Mouse (Mus musculus): ENCODE results near the gene Trim27. TPM values are rescaled to one million over a fixed set of nuclear protein-coding genes. Genes with fewer than 3 reads are reported as not detected.

Gene Trim27
- polyA plus RNA-seq, 1 experiment from 2014 or later: 36.7 TPM

GRCm38 (mm10) chr13:21159475-21159819 is 19.8 kb upstream of the Trim27 start:
- H3K4me1 ChIP-seq (ENCODE audit: insufficient read depth): peaks cover 10% of the 10 kb centered on the region
- no peak overlapping the region for H3K27ac ChIP-seq (ENCODE audit: low read depth)
- peak overlapping the region; percentile 90 for H3K4me2 ChIP-seq (ENCODE audit: low read depth, low read length)
- no peaks in the 10 kb centered on the region for H3K9me3 ChIP-seq (ENCODE audit: low read length)
- peak overlapping the region; percentile 61 for H3K4me3 ChIP-seq (ENCODE audit: low read depth, low read length)
- TF ChIP-seq EP300 (IDR thresholded peaks at IDR 0.05; ENCODE audit: low read depth) (no peak), CTCF (IDR thresholded peaks at IDR 0.05; ENCODE audit: low read depth) (no peak)
- WGBS (ENCODE audit: insufficient replicate concordance): under 1% methylated on average over 15 of the region's 15 CpGs
- H3K36me3 ChIP-seq (replicated peaks; ENCODE audit: insufficient read depth, low read length): no peaks in the 10 kb centered on the region
- DNase-seq (peak; percentile 29), ATAC-seq (no peak)
- peak overlapping the region; percentile 52 for H3K9ac ChIP-seq (replicated peaks)
- peaks cover 9% of the 10 kb centered on the region for H3K27me3 ChIP-seq (ENCODE audit: insufficient read depth, low read length)

- DNase-seq (no peak), ATAC-seq (no peak)
- Histone ChIP-seq H3K4me1 (ENCODE audit: insufficient read depth) (peaks cover 10% of the 10 kb centered on the region), H3K9ac (replicated peaks) (peak overlapping the region; percentile 52), H3K9me3 (ENCODE audit: low read length) (no peaks in the 10 kb centered on the region), H3K36me3 (replicated peaks; ENCODE audit: insufficient read depth, low read length) (no peaks in the 10 kb centered on the region), H3K4me2 (ENCODE audit: low read depth, low read length) (peak overlapping the region; percentile 90), H3K27me3 (ENCODE audit: insufficient read depth, low read length) (peaks cover 9% of the 10 kb centered on the region), H3K27ac (ENCODE audit: low read depth) (no peak overlapping the region), H3K4me3 (ENCODE audit: low read depth, low read length) (peak overlapping the region; percentile 61)
- under 1% methylated on average over 16 of the region's 16 CpGs for WGBS (ENCODE audit: insufficient replicate concordance)
- no peak for TF ChIP-seq EP300 (IDR thresholded peaks at IDR 0.05; ENCODE audit: low read depth)
- no peak for TF ChIP-seq CTCF (IDR thresholded peaks at IDR 0.05; ENCODE audit: low read depth)
Measured at GRCm38 (mm10) chr13:21160041-21160511, 19.2 kb upstream of the Trim27 start.

- no peaks in the 10 kb centered on the region for H3K9me3 ChIP-seq (ENCODE audit: low read length)
- peak; percentile 39; the same call in 1 of the 2 replicates for TF ChIP-seq EP300 (IDR thresholded peaks at IDR 0.05; ENCODE audit: low read depth)
- no peak for TF ChIP-seq CTCF (IDR thresholded peaks at IDR 0.05; ENCODE audit: low read depth)
- WGBS (ENCODE audit: insufficient replicate concordance): under 1% methylated on average over 32 of the region's 32 CpGs
- H3K27me3 ChIP-seq (ENCODE audit: insufficient read depth, low read length): peaks cover 9% of the 10 kb centered on the region
- H3K4me2 ChIP-seq (ENCODE audit: low read depth, low read length): peak overlapping the region; percentile 90
- ATAC-seq (peak; percentile 88), DNase-seq (peak; percentile 93)
- H3K9ac ChIP-seq (replicated peaks): peak overlapping the region; percentile 52; the same call in 1 of the 2 replicates
- peaks cover 10% of the 10 kb centered on the region for H3K4me1 ChIP-seq (ENCODE audit: insufficient read depth)
- no peak overlapping the region for H3K27ac ChIP-seq (ENCODE audit: low read depth)
- peak overlapping the region; percentile 61 for H3K4me3 ChIP-seq (ENCODE audit: low read depth, low read length)
- H3K36me3 ChIP-seq (replicated peaks; ENCODE audit: insufficient read depth, low read length): no peaks in the 10 kb centered on the region
Measured at GRCm38 (mm10) chr13:21160657-21161590, 18.3 kb upstream of the Trim27 start.

- Histone ChIP-seq H3K27me3 (ENCODE audit: insufficient read depth, low read length) (peaks cover 9% of the 10 kb centered on the region), H3K4me2 (ENCODE audit: low read depth, low read length) (peak overlapping the region; percentile 90), H3K9ac (replicated peaks) (no peak overlapping the region), H3K27ac (ENCODE audit: low read depth) (no peak overlapping the region), H3K4me1 (ENCODE audit: insufficient read depth) (peaks cover 10% of the 10 kb centered on the region), H3K4me3 (ENCODE audit: low read depth, low read length) (peak overlapping the region; percentile 61; the same call in 1 of the 2 replicates), H3K9me3 (ENCODE audit: low read length) (no peaks in the 10 kb centered on the region), H3K36me3 (replicated peaks; ENCODE audit: insufficient read depth, low read length) (no peaks in the 10 kb centered on the region)
- TF ChIP-seq EP300 (IDR thresholded peaks at IDR 0.05; ENCODE audit: low read depth): no peak
- no peak for TF ChIP-seq CTCF (IDR thresholded peaks at IDR 0.05; ENCODE audit: low read depth)
- ATAC-seq: no peak
- DNase-seq: no peak
- whole genome bisulfite sequencing (ENCODE audit: insufficient replicate concordance): 31% methylated on average over 2 of the region's 2 CpGs
Measured at GRCm38 (mm10) chr13:21161591-21161990, 17.7 kb upstream of the Trim27 start.

- ATAC-seq: no peak
- Histone ChIP-seq H3K27me3 (ENCODE audit: insufficient read depth, low read length) (peaks cover 5% of the 10 kb centered on the region), H3K4me2 (ENCODE audit: low read depth, low read length) (no peak overlapping the region), H3K9ac (replicated peaks) (no peak overlapping the region), H3K4me3 (ENCODE audit: low read depth, low read length) (no peak overlapping the region), H3K9me3 (ENCODE audit: low read length) (no peaks in the 10 kb centered on the region), H3K36me3 (replicated peaks; ENCODE audit: insufficient read depth, low read length) (no peaks in the 10 kb centered on the region), H3K4me1 (ENCODE audit: insufficient read depth) (peaks cover 10% of the 10 kb centered on the region), H3K27ac (ENCODE audit: low read depth) (no peak overlapping the region)
- TF ChIP-seq CTCF (IDR thresholded peaks at IDR 0.05; ENCODE audit: low read depth) (no peak), EP300 (IDR thresholded peaks at IDR 0.05; ENCODE audit: low read depth) (no peak)
- DNase-seq: no peak
- 68% methylated on average over 5 of the region's 5 CpGs for WGBS (ENCODE audit: insufficient replicate concordance)
Measured at GRCm38 (mm10) chr13:21162591-21162990, 16.7 kb upstream of the Trim27 start.
